Mouse (Mus musculus) limb, embryonic 15.5 days (tissue): ENCODE data around the gene Samd10. TPM values are rescaled to one million over a fixed set of nuclear protein-coding genes. Genes with fewer than 3 reads are reported as not detected.

Source experiments
- microRNA-seq: library from miRNA; unstranded; fragments of <30 nt; microRNA quantifications from one replicate; pipeline ENCODE4, GENCODE M21; 2016
- polyA plus RNA-seq: library from polyadenylated mRNA; unstranded; fragments of >200 nt; fragmentation: Nextera tagmentation; extraction: Ambion mirVana; gene quantifications from 2 replicates; pipeline ENCODE4 v1.2.1, GENCODE M21; 2015

The Samd10 gene
- polyA plus RNA-seq, 1 experiment from 2014 or later = 11.0 TPM

Small RNA genes within 50 kb of the gene (microRNA-seq; reads per million reads assigned to microRNA genes)
- not detected for gene Mir7006

Other genes with a start within 250 kb of the Samd10 start
- 40.4 and 42.1 TPM in 2 replicates for gene Zgpat, start 234.3 kb downstream of the Samd10 start, polyA plus RNA-seq
- 59.0 and 64.8 TPM in 2 replicates for gene Arfrp1, start 233.8 kb downstream of the Samd10 start, polyA plus RNA-seq
- gene Lime1, start 219.1 kb downstream of the Samd10 start, polyA plus RNA-seq = 22.7 and 23.7 TPM in 2 replicates
- gene Zbtb46, start 139.8 kb downstream of the Samd10 start, polyA plus RNA-seq = 4.2 and 4.8 TPM in 2 replicates
- gene Abhd16b, start 106.0 kb downstream of the Samd10 start, polyA plus RNA-seq = 0.12 and 0.13 TPM in 2 replicates
- 155 and 159 TPM in 2 replicates for gene Tpd52l2, start 102.1 kb downstream of the Samd10 start, polyA plus RNA-seq
- gene Dnajc5, start 78.7 kb downstream of the Samd10 start, polyA plus RNA-seq = 89.3 and 89.5 TPM in 2 replicates
- 44.7 and 52.6 TPM in 2 replicates for gene Uckl1, start 14.3 kb downstream of the Samd10 start, polyA plus RNA-seq
- 63.3 and 63.7 TPM in 2 replicates for gene Prpf6, start 7.3 kb downstream of the Samd10 start, polyA plus RNA-seq
- gene Zfp512b, start 6.4 kb downstream of the Samd10 start, polyA plus RNA-seq = 43.8 and 53.4 TPM in 2 replicates
- gene Gm29797, start 57.8 kb upstream of the Samd10 start, polyA plus RNA-seq = not detected in 2 replicates
- gene Sox18, start 72.4 kb upstream of the Samd10 start, polyA plus RNA-seq = 38.7 and 43.4 TPM in 2 replicates
- 19.5 and 21.8 TPM in 2 replicates for gene Tcea2, start 81.1 kb upstream of the Samd10 start, polyA plus RNA-seq
- 72.9 and 84.0 TPM in 2 replicates for gene Rgs19, start 94.8 kb upstream of the Samd10 start, polyA plus RNA-seq
- not detected in 2 replicates for gene Lkaaear1, start 99.2 kb upstream of the Samd10 start, polyA plus RNA-seq
- 0.38 and 0.54 TPM in 2 replicates for gene Oprl1, start 115.8 kb upstream of the Samd10 start, polyA plus RNA-seq
- not detected in 2 replicates for gene Myt1, start 164.1 kb upstream of the Samd10 start, polyA plus RNA-seq
- gene Pcmtd2, start 238.6 kb upstream of the Samd10 start, polyA plus RNA-seq = 30.5 and 32.9 TPM in 2 replicates